Comparison of ENCODE assay signal across 36 mouse cellular contexts in the genomic region with DNA sequence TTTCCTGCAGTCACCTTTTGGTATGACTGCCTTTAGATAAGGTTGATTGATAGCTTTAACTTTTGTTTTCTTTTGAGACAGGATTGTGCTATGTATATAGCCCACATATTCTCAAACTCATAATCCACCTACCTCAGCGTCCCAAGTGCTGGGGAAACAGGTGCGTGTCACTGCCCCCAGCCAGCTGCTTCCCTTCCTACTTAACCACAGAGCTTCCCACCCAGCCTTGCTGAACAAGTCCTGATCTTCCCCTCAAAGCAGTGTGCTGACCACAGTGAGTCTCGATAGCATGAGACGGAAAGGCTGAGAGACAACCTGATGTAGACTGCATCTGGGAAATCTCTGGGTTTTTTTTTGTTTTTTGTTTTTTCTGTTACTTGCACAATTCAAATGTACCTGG. TPM values are rescaled to one million over a fixed set of nuclear protein-coding genes. Genes with fewer than 3 reads are reported as not detected.
A peak's percentile ranks its signal among the peaks of the same experiment; 100 is the strongest.
DNase-seq lines count a peak whose midpoint lies in the region; ATAC-seq and TF ChIP-seq lines count a peak whose summit lies in the region.
"Had no signal": no experiment of that assay in that cellular context is flagged by ENCODE, and none has a peak within 500 bp of the region (broad histone marks: within the 10 kb centered on the region; RNA-seq: fewer than 3 reads in every experiment).

No protein-coding gene starts in this region.

- peak overlapping the region; percentile 94 for H3K27ac ChIP-seq in thymus, adult 2 months (ENCODE audit: control insufficient read depth, insufficient read depth, low read length)
- H3K27ac ChIP-seq in heart, embryonic 11.5 days (ENCODE audit: low read depth, low read length) = no peak overlapping the region
- H3K27ac ChIP-seq: forebrain, embryonic 12.5 days; hindbrain, embryonic 10.5 days; layer of hippocampus, adult 2 months; left cerebral cortex, adult 2 months; limb, embryonic 12.5 days; liver, embryonic 15.5 days; lung, embryonic 15.5 days; midbrain, embryonic 13.5 days; neural tube, embryonic 15.5 days; stomach, embryonic 15.5 days had no signal

- no peak overlapping the region for H3K4me3 ChIP-seq in thymus, adult 2 months (ENCODE audit: control insufficient read depth, insufficient read depth, low read length)
- no peak overlapping the region for H3K4me3 ChIP-seq in heart, embryonic 11.5 days (ENCODE audit: low read depth, low read length)
- H3K4me3 ChIP-seq: erythroblast, embryonic 14.5 days; forebrain, embryonic 12.5 days; heart, embryonic 12.5 days; hindbrain, embryonic 10.5 days; layer of hippocampus, adult 2 months; left cerebral cortex, adult 2 months; limb, embryonic 12.5 days; liver, embryonic 15.5 days; lung, embryonic 15.5 days; megakaryocyte, embryonic 14.5 days; midbrain, embryonic 13.5 days; neural tube, embryonic 15.5 days; stomach, embryonic 15.5 days had no signal

- intact Hi-C loops in heart, postnatal 14 days (cut with DNase I) = no loop called here

- peak; percentile 33; the same call in 1 of the 2 replicates for ATAC-seq in megakaryocyte, adult 5-6 weeks (ENCODE audit: poor library complexity, severe bottlenecking)
- no peak for ATAC-seq in heart, embryonic 11.5 days (replicated peaks; ENCODE audit: insufficient number of reproducible peaks, low FRiP score, low TSS enrichment)
- ATAC-seq in monocyte, adult 5-6 weeks (replicated peaks; ENCODE audit: insufficient number of reproducible peaks, low FRiP score, low TSS enrichment, poor library complexity, severe bottlenecking) = no peak
- ATAC-seq: hindbrain, embryonic 16.5 days; midbrain, embryonic 13.5 days had no signal

- DNase-seq in CD4-positive helper T cell, adult 2 months (ENCODE audit: low read depth, low spot score) = peak; percentile 22
- peak; percentile 57 for DNase-seq in thymus, adult 2 months
- peak; percentile 43 to 72 for DNase-seq in thymus, postnatal 36 days
- DNase-seq in cerebellum, adult 11-12 months = no peak
- DNase-seq in heart, postnatal 14 days = no peak
- DNase-seq: adrenal gland, adult 8-10 months; B cell, adult 2 months; cerebellum, adult 9-11 months; gastrocnemius, postnatal 14 days; heart, adult 18-20 months; kidney, adult 18-20 months; kidney, postnatal 36 days; right cerebral cortex, postnatal 25 days had no signal

- H3K4me1 ChIP-seq in thymus, adult 2 months (replicated peaks; ENCODE audit: control insufficient read depth, insufficient read depth, low read length) = peaks cover 34% of the 10 kb centered on the region
- no peaks in the 10 kb centered on the region for H3K4me1 ChIP-seq in heart, embryonic 11.5 days (ENCODE audit: control insufficient read depth, insufficient read depth, low read length)
- H3K4me1 ChIP-seq: limb, embryonic 12.5 days; liver, embryonic 15.5 days; lung, embryonic 15.5 days; stomach, embryonic 15.5 days had no signal

- no peak for TF ChIP-seq CTCF in thymus, adult 2 months (IDR thresholded peaks at IDR 0.05; ENCODE audit: borderline replicate concordance, control insufficient read depth, extremely low read depth, insufficient read depth, low read length, poor library complexity)

- H3K4me2 ChIP-seq in heart, embryonic 11.5 days = no peak overlapping the region
- H3K4me2 ChIP-seq: forebrain, embryonic 12.5 days; heart, embryonic 12.5 days; limb, embryonic 12.5 days; liver, embryonic 15.5 days; lung, embryonic 15.5 days; midbrain, embryonic 13.5 days; neural tube, embryonic 15.5 days; stomach, embryonic 15.5 days had no signal

- WGBS in thymus, adult 2 months = 6% methylated on average over 4 of the region's 4 CpGs
- 89% methylated on average over 4 of the region's 4 CpGs for WGBS in heart, embryonic 11.5 days (ENCODE audit: insufficient replicate concordance)

- no peak for TF ChIP-seq POLR2A in thymus, adult 2 months (IDR thresholded peaks at IDR 0.05; ENCODE audit: control insufficient read depth, extremely low read depth, insufficient read depth, low read length, poor library complexity)

- no peaks in the 10 kb centered on the region for H3K9me3 ChIP-seq in heart, embryonic 11.5 days (replicated peaks; ENCODE audit: control insufficient read depth, low read length)
- H3K9me3 ChIP-seq: forebrain, embryonic 12.5 days; G1E; heart, embryonic 12.5 days; hindbrain, embryonic 10.5 days; limb, embryonic 12.5 days; liver, embryonic 15.5 days; lung, embryonic 15.5 days; midbrain, embryonic 13.5 days; neural tube, embryonic 15.5 days; stomach, embryonic 15.5 days had no signal

- H3K9ac ChIP-seq in heart, embryonic 11.5 days (ENCODE audit: low read depth, low read length) = no peak overlapping the region
- H3K9ac ChIP-seq: forebrain, embryonic 12.5 days; heart, embryonic 12.5 days; limb, embryonic 12.5 days; liver, embryonic 15.5 days; lung, embryonic 15.5 days; midbrain, embryonic 13.5 days; neural tube, embryonic 15.5 days; stomach, embryonic 15.5 days had no signal

- peaks cover 11% of the 10 kb centered on the region for H3K36me3 ChIP-seq in thymus, adult 2 months (ENCODE audit: control insufficient read depth, insufficient read depth, low read length)
- no peaks in the 10 kb centered on the region for H3K36me3 ChIP-seq in heart, embryonic 11.5 days (ENCODE audit: control insufficient read depth, insufficient read depth, low read length)
- H3K36me3 ChIP-seq: forebrain, embryonic 12.5 days; G1E; hindbrain, embryonic 10.5 days; liver, embryonic 15.5 days; lung, embryonic 15.5 days; stomach, embryonic 15.5 days had no signal

- H3K27me3 ChIP-seq in thymus, adult 2 months (ENCODE audit: control insufficient read depth, insufficient read depth, low read length) = no peaks in the 10 kb centered on the region
- no peaks in the 10 kb centered on the region for H3K27me3 ChIP-seq in heart, embryonic 11.5 days (ENCODE audit: control insufficient read depth, insufficient read depth, low read length)
- H3K27me3 ChIP-seq: forebrain, embryonic 12.5 days; heart, embryonic 12.5 days; limb, embryonic 12.5 days; liver, embryonic 15.5 days; lung, embryonic 15.5 days; midbrain, embryonic 13.5 days; neural tube, embryonic 15.5 days; stomach, embryonic 15.5 days had no signal

RNA-seq across cellular contexts. Expression of gene Ephx4, which starts 29.3 kb away (rescaled TPM):
- total RNA-seq in megakaryocyte, adult 5-6 weeks (2015) = not detected in 2 replicates
- not detected in 2 replicates for total RNA-seq in megakaryocyte, adult 5-6 weeks (2017)
- 1.2 and 1.3 TPM in 2 replicates for polyA plus RNA-seq in thymus, adult 2 months (2012; rRNA removed)
- 0.29 and 0.56 TPM in 2 replicates for polyA plus RNA-seq in heart, embryonic 11.5 days (2014; fragmentation: Nextera tagmentation; extraction: Ambion mirVana)
- total RNA-seq in heart, postnatal 14 days (2021) = under 1 TPM; 0.29 to 0.31 TPM
- not detected in 3 replicates for total RNA-seq in monocyte, adult 5-6 weeks (2017)
- total RNA-seq: G1E had no signal
- polyA plus RNA-seq: erythroblast, embryonic 14.5 days; G1E; liver, adult 2 months had no signal

RNA-seq across cellular contexts. Expression of gene Brdt, which starts 42.3 kb away (rescaled TPM):
- total RNA-seq in megakaryocyte, adult 5-6 weeks (2015) = 0.25 and 0.41 TPM in 2 replicates
- not detected in 2 replicates for total RNA-seq in megakaryocyte, adult 5-6 weeks (2017)
- 4.7 and 4.9 TPM in 2 replicates for polyA plus RNA-seq in thymus, adult 2 months (2012; rRNA removed)
- 0.87 and 0.94 TPM in 2 replicates for polyA plus RNA-seq in heart, embryonic 11.5 days (2014; fragmentation: Nextera tagmentation; extraction: Ambion mirVana)
- under 1 TPM; 0.63 to 0.98 TPM for total RNA-seq in heart, postnatal 14 days (2021)
- 0.29 to 1.1 TPM (median 0.32 TPM) in 3 replicates for total RNA-seq in monocyte, adult 5-6 weeks (2017)
- polyA plus RNA-seq: erythroblast, embryonic 14.5 days; G1E had no signal

RNA-seq across cellular contexts. Expression of gene Lpcat2b, which starts 58.1 kb away (rescaled TPM):
- not detected in 2 replicates for total RNA-seq in megakaryocyte, adult 5-6 weeks (2015)
- total RNA-seq in megakaryocyte, adult 5-6 weeks (2017) = not detected in 2 replicates
- polyA plus RNA-seq in thymus, adult 2 months (2012; rRNA removed) = 0.03 TPM in 1 of 2 replicates, not detected in the other
- polyA plus RNA-seq in heart, embryonic 11.5 days (2014; fragmentation: Nextera tagmentation; extraction: Ambion mirVana) = not detected in 2 replicates
- not detected for total RNA-seq in heart, postnatal 14 days (2021)
- not detected in 3 replicates for total RNA-seq in monocyte, adult 5-6 weeks (2017)
- total RNA-seq: adrenal gland, adult 8-10 months; gastrocnemius, postnatal 14 days; heart, adult 18-20 months; liver, adult 2 months had no signal
- polyA plus RNA-seq: embryonic facial prominence, embryonic 14.5 days; erythroblast, embryonic 14.5 days; forebrain, embryonic 12.5 days; G1E; heart, embryonic 12.5 days; heart, postnatal 0 days; hindbrain, embryonic 10.5 days; hindbrain, embryonic 16.5 days; intestine, embryonic 14.5 days; kidney, embryonic 16.5 days; limb, embryonic 12.5 days; liver, adult 2 months; liver, embryonic 15.5 days; lung, embryonic 15.5 days; midbrain, embryonic 13.5 days; neural tube, embryonic 15.5 days; stomach, embryonic 15.5 days had no signal

Comparison
In these comparisons a context has a peak if more than half of its experiments do, and no peak if none do; other contexts are left out.
1. DNase-seq: peak in CD4-positive helper T cell, adult 2 months (single experiment), thymus, adult 2 months (single experiment) and thymus, postnatal 36 days (2 of 2); none in cerebellum, adult 11-12 months (single experiment) and heart, postnatal 14 days (0 of 2).